Mouse (Mus musculus): ENCODE data around the gene Gm45521. TPM values are rescaled to one million over a fixed set of nuclear protein-coding genes. Genes with fewer than 3 reads are reported as not detected.

Gm45521 gene
- total RNA-seq (2021): not detected
- not detected in 2 replicates for polyA plus RNA-seq (2012; rRNA removed)
- long read RNA-seq: 0 reads

- DNase-seq: no peak
- H3K36me3 ChIP-seq (ENCODE audit: control insufficient read depth, insufficient read depth, low read length): no peaks in the 10 kb centered on the region
- no peak within 1 kb of the TSS for H3K4me3 ChIP-seq
- H3K27ac ChIP-seq: peak within 1 kb of the TSS; percentile 4; the same call in 1 of the 2 replicates
- peaks cover 11% of the 10 kb centered on the region for H3K4me1 ChIP-seq (ENCODE audit: control insufficient read depth, insufficient read depth, low read length)
- H3K9ac ChIP-seq (ENCODE audit: low read depth, low read length): no peak within 1 kb of the TSS
- H3K79me2 ChIP-seq (replicated peaks; ENCODE audit: control insufficient read depth, insufficient read depth, low read length): no peaks in the 10 kb centered on the region
- TF ChIP-seq POLR2A (IDR thresholded peaks at IDR 0.05; ENCODE audit: insufficient read depth, low read depth, low read length) (no peak), EP300 (IDR thresholded peaks at IDR 0.05; ENCODE audit: insufficient read depth, low read depth, low read length) (no peak), CTCF (IDR thresholded peaks at IDR 0.05) (no peak)
- 80% methylated on average over 9 of the region's 9 CpGs for WGBS
- no peaks in the 10 kb centered on the region for H3K27me3 ChIP-seq (ENCODE audit: control insufficient read depth, insufficient read depth, low read length)
- intact Hi-C loops (cut with DNase I): no loop called here
Observed at GRCm38 (mm10) chr14:7957049-7957448, at the start of gene Gm45521. Gene Gm45521, plus strand, starts transcription at chr14:7957288.

- no peaks in the 10 kb centered on the region for H3K36me3 ChIP-seq (ENCODE audit: control insufficient read depth, insufficient read depth, low read length)
- 79% methylated on average over 10 of the region's 10 CpGs for WGBS
- DNase-seq: no peak
- TF ChIP-seq POLR2A (IDR thresholded peaks at IDR 0.05; ENCODE audit: insufficient read depth, low read depth, low read length): no peak
- no peak for TF ChIP-seq CTCF (IDR thresholded peaks at IDR 0.05)
- no peak for TF ChIP-seq EP300 (IDR thresholded peaks at IDR 0.05; ENCODE audit: insufficient read depth, low read depth, low read length)
- H3K4me3 ChIP-seq: no peak overlapping the region
- no peaks in the 10 kb centered on the region for H3K27me3 ChIP-seq (ENCODE audit: control insufficient read depth, insufficient read depth, low read length)
- no peaks in the 10 kb centered on the region for H3K79me2 ChIP-seq (replicated peaks; ENCODE audit: control insufficient read depth, insufficient read depth, low read length)
- H3K9ac ChIP-seq (ENCODE audit: low read depth, low read length): no peak overlapping the region
- no peak overlapping the region for H3K27ac ChIP-seq
- intact Hi-C loops (cut with DNase I): no loop called here
- no peaks in the 10 kb centered on the region; the same call in 1 of the 2 replicates for H3K4me1 ChIP-seq (ENCODE audit: control insufficient read depth, insufficient read depth, low read length)
Observed at GRCm38 (mm10) chr14:7909472-7909871, 47.6 kb upstream of the Gm45521 start.

- no peak for TF ChIP-seq CTCF (IDR thresholded peaks at IDR 0.05)
- no peak for TF ChIP-seq POLR2A (IDR thresholded peaks at IDR 0.05; ENCODE audit: insufficient read depth, low read depth, low read length)
- no peak for TF ChIP-seq EP300 (IDR thresholded peaks at IDR 0.05; ENCODE audit: insufficient read depth, low read depth, low read length)
- intact Hi-C loops (cut with DNase I): no loop called here
- no peaks in the 10 kb centered on the region for H3K79me2 ChIP-seq (replicated peaks; ENCODE audit: control insufficient read depth, insufficient read depth, low read length)
- no peaks in the 10 kb centered on the region for H3K27me3 ChIP-seq (ENCODE audit: control insufficient read depth, insufficient read depth, low read length)
- peak in 1 of 2 experiments; percentile 41 for DNase-seq
- no peak overlapping the region for H3K4me3 ChIP-seq
- no peaks in the 10 kb centered on the region for H3K36me3 ChIP-seq (ENCODE audit: control insufficient read depth, insufficient read depth, low read length)
- H3K4me1 ChIP-seq (ENCODE audit: control insufficient read depth, insufficient read depth, low read length): no peaks in the 10 kb centered on the region; the same call in 1 of the 2 replicates
- WGBS: 83% methylated on average over 7 of the region's 7 CpGs
- H3K9ac ChIP-seq (ENCODE audit: low read depth, low read length): no peak overlapping the region
- H3K27ac ChIP-seq: no peak overlapping the region
Observed at GRCm38 (mm10) chr14:7913842-7914241, 43.2 kb upstream of the Gm45521 start.

- Histone ChIP-seq H3K27me3 (ENCODE audit: control insufficient read depth, insufficient read depth, low read length) (no peaks in the 10 kb centered on the region), H3K9ac (ENCODE audit: low read depth, low read length) (no peak overlapping the region), H3K79me2 (replicated peaks; ENCODE audit: control insufficient read depth, insufficient read depth, low read length) (no peaks in the 10 kb centered on the region), H3K36me3 (ENCODE audit: control insufficient read depth, insufficient read depth, low read length) (no peaks in the 10 kb centered on the region), H3K4me1 (ENCODE audit: control insufficient read depth, insufficient read depth, low read length) (no peaks in the 10 kb centered on the region; the same call in 1 of the 2 replicates), H3K27ac (no peak overlapping the region), H3K4me3 (no peak overlapping the region)
- WGBS: 90% methylated on average over 4 of the region's 4 CpGs
- no peak for DNase-seq
- TF ChIP-seq CTCF (IDR thresholded peaks at IDR 0.05) (no peak), EP300 (IDR thresholded peaks at IDR 0.05; ENCODE audit: insufficient read depth, low read depth, low read length) (no peak), POLR2A (IDR thresholded peaks at IDR 0.05; ENCODE audit: insufficient read depth, low read depth, low read length) (no peak)
- intact Hi-C loops (cut with DNase I): no loop called here
Observed at GRCm38 (mm10) chr14:7914461-7914860, 42.6 kb upstream of the Gm45521 start.

- Histone ChIP-seq H3K27ac (no peak overlapping the region), H3K79me2 (replicated peaks; ENCODE audit: control insufficient read depth, insufficient read depth, low read length) (no peaks in the 10 kb centered on the region), H3K4me3 (no peak overlapping the region), H3K4me1 (ENCODE audit: control insufficient read depth, insufficient read depth, low read length) (no peaks in the 10 kb centered on the region), H3K9ac (ENCODE audit: low read depth, low read length) (no peak overlapping the region), H3K36me3 (ENCODE audit: control insufficient read depth, insufficient read depth, low read length) (no peaks in the 10 kb centered on the region), H3K27me3 (ENCODE audit: control insufficient read depth, insufficient read depth, low read length) (no peaks in the 10 kb centered on the region)
- TF ChIP-seq CTCF (IDR thresholded peaks at IDR 0.05) (no peak), POLR2A (IDR thresholded peaks at IDR 0.05; ENCODE audit: insufficient read depth, low read depth, low read length) (no peak), EP300 (IDR thresholded peaks at IDR 0.05; ENCODE audit: insufficient read depth, low read depth, low read length) (no peak)
- 81% methylated on average over 6 of the region's 6 CpGs for WGBS
- intact Hi-C loops (cut with DNase I): no loop called here
- no peak for DNase-seq
Observed at GRCm38 (mm10) chr14:7918150-7918991, 38.7 kb upstream of the Gm45521 start.

GRCm38 (mm10) chr14:7919309-7919708, 37.8 kb upstream of the Gm45521 start:
- no peaks in the 10 kb centered on the region for H3K79me2 ChIP-seq (replicated peaks; ENCODE audit: control insufficient read depth, insufficient read depth, low read length)
- TF ChIP-seq EP300 (IDR thresholded peaks at IDR 0.05; ENCODE audit: insufficient read depth, low read depth, low read length) (no peak), POLR2A (IDR thresholded peaks at IDR 0.05; ENCODE audit: insufficient read depth, low read depth, low read length) (no peak), CTCF (IDR thresholded peaks at IDR 0.05) (no peak)
- H3K36me3 ChIP-seq (ENCODE audit: control insufficient read depth, insufficient read depth, low read length): no peaks in the 10 kb centered on the region
- intact Hi-C loops (cut with DNase I): no loop called here
- DNase-seq: no peak
- WGBS: 64% methylated on average over 5 of the region's 5 CpGs
- H3K4me3 ChIP-seq: no peak overlapping the region
- no peaks in the 10 kb centered on the region for H3K27me3 ChIP-seq (ENCODE audit: control insufficient read depth, insufficient read depth, low read length)
- no peak overlapping the region for H3K9ac ChIP-seq (ENCODE audit: low read depth, low read length)
- no peak overlapping the region for H3K27ac ChIP-seq
- no peaks in the 10 kb centered on the region for H3K4me1 ChIP-seq (ENCODE audit: control insufficient read depth, insufficient read depth, low read length)

Measured in heart, adult 2 months (tissue).